Mouse (Mus musculus) kidney, adult 2 months (tissue): ENCODE data around the gene Cd86.

Experiments used
- CTCF ChIP-seq: fragments of 200-500 bp; conservative IDR thresholded peaks from 2 replicates; pipeline ENCODE4 v1.5.1; 2011; ENCODE audit warnings: low read depth, mild to moderate bottlenecking, control low read depth, low read length, moderate library complexity, mixed read lengths; ENCODE audit not compliant: insufficient read depth, insufficient read length
- POLR2A ChIP-seq: fragments of 200-500 bp; IDR thresholded peaks from one replicate; pipeline ENCODE4 v1.6.1; 2011; ENCODE audit warnings: low read depth, low read length, control low read depth

DNA sequence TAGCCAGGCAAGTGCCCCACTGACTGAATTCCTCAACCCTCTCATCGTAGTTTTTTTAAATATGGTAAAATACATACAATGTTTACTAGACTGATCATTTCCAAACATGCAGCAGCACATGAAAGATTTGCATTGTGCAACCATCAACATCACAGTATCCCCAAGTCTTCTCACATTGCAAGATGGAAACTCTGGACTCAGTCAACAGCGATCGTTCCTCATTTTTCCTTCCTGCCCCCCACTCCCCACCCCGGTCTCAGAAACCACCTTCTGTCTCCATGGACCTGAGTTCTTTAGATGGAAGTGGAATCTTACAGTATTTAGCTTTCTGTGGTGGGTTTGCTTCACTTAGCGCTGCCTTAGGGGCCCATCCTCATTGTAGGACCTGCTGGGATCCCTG lies 34.3 kb downstream of the Cd86 start:
- TF ChIP-seq CTCF (no peak), POLR2A (no peak)
